Comparison of ENCODE assay signal across 13 mouse cellular contexts in genomic region chr13:56115906-56116305, GRCm38 (mm10). TPM values are rescaled to one million over a fixed set of nuclear protein-coding genes. Genes with fewer than 3 reads are reported as not detected.
DNase-seq lines count a peak whose midpoint lies in the region; ATAC-seq and TF ChIP-seq lines count a peak whose summit lies in the region.
"Had no signal": no experiment of that assay in that cellular context is flagged by ENCODE, and none has a peak within 500 bp of the region (broad histone marks: within the 10 kb centered on the region; RNA-seq: fewer than 3 reads in every experiment).

No protein-coding gene starts in this region.

- H3K9ac ChIP-seq in forebrain, postnatal 0 days = no peak overlapping the region
- H3K9ac ChIP-seq in kidney, embryonic 14.5 days (ENCODE audit: low read depth, low read length) = no peak overlapping the region
- H3K9ac ChIP-seq in ES-E14 (ENCODE audit: insufficient read depth, low read depth, low read length, poor library complexity, severe bottlenecking) = no peak overlapping the region
- H3K9ac ChIP-seq: forebrain, embryonic 12.5 days had no signal

- DNase-seq in forebrain, postnatal 0 days = no peak
- no peak for DNase-seq in forebrain, embryonic 10.5 days (ENCODE audit: extremely low spot score, low spot score)
- no peak for DNase-seq in kidney, adult 2 months
- no peak for DNase-seq in ES-E14 (ENCODE audit: low read depth, low spot score)
- DNase-seq in limb, embryonic 10.5 days (ENCODE audit: low spot score) = no peak
- DNase-seq in left cerebral cortex, adult 9 months (ENCODE audit: low spot score in 2 of 2) = no peak
- no peak for DNase-seq in cerebellum, adult 8-10 months
- DNase-seq: cerebellum, postnatal 25 days; right cerebral cortex, adult 18-20 months had no signal

- H3K4me2 ChIP-seq in forebrain, postnatal 0 days (ENCODE audit: low read depth) = no peak overlapping the region
- no peak overlapping the region for H3K4me2 ChIP-seq in kidney, embryonic 14.5 days (replicated peaks; ENCODE audit: low read depth, low read length)
- H3K4me2 ChIP-seq: forebrain, embryonic 12.5 days had no signal

- TF ChIP-seq CTCF in forebrain, postnatal 0 days (IDR thresholded peaks at IDR 0.05; ENCODE audit: low read depth) = no peak
- TF ChIP-seq CTCF in kidney, adult 2 months (conservative IDR thresholded peaks at IDR 0.05; ENCODE audit: insufficient read depth, insufficient read length, low read depth, low read length) = no peak

- peaks cover 5% of the 10 kb centered on the region; the same call in 1 of the 2 replicates for H3K4me1 ChIP-seq in forebrain, postnatal 0 days (ENCODE audit: insufficient read depth)
- peaks cover 46% of the 10 kb centered on the region for H3K4me1 ChIP-seq in forebrain, embryonic 10.5 days
- H3K4me1 ChIP-seq in kidney, embryonic 14.5 days (ENCODE audit: control insufficient read depth, insufficient read depth, low read length) = peaks cover 64% of the 10 kb centered on the region
- H3K4me1 ChIP-seq in kidney, adult 2 months (ENCODE audit: control insufficient read depth, insufficient read depth, low read length) = peaks cover 3% of the 10 kb centered on the region
- H3K4me1 ChIP-seq in ES-E14 (ENCODE audit: control insufficient read depth in 2 of 2, insufficient read depth in 2 of 2, low read length in 2 of 2, poor library complexity in 1 of 2) = peaks cover 4 to 31% of the 10 kb centered on the region in 2 experiments
- peaks cover 82% of the 10 kb centered on the region for H3K4me1 ChIP-seq in limb, embryonic 10.5 days

- ATAC-seq in forebrain, postnatal 0 days = no peak
- ATAC-seq in kidney, embryonic 14.5 days (ENCODE audit: low FRiP score, low TSS enrichment) = no peak

- no peak for TF ChIP-seq POLR2A in kidney, adult 2 months (IDR thresholded peaks at IDR 0.05; ENCODE audit: low read depth, low read length)

- peaks cover 21% of the 10 kb centered on the region; the same call in 1 of the 2 replicates for H3K36me3 ChIP-seq in forebrain, postnatal 0 days (ENCODE audit: insufficient read depth)
- peaks cover 99% of the 10 kb centered on the region for H3K36me3 ChIP-seq in forebrain, embryonic 10.5 days (replicated peaks)
- H3K36me3 ChIP-seq in kidney, embryonic 14.5 days (ENCODE audit: control insufficient read depth, insufficient read depth, low read length) = peaks cover 33% of the 10 kb centered on the region
- H3K36me3 ChIP-seq in kidney, adult 2 months (ENCODE audit: control insufficient read depth, insufficient read depth, low read length) = no peaks in the 10 kb centered on the region
- H3K36me3 ChIP-seq in ES-E14 (ENCODE audit: control insufficient read depth, insufficient read depth, low read length, poor library complexity, severe bottlenecking) = peaks cover 15% of the 10 kb centered on the region; the same call in 1 of the 2 replicates
- peaks cover 96% of the 10 kb centered on the region for H3K36me3 ChIP-seq in limb, embryonic 10.5 days

- H3K4me3 ChIP-seq in forebrain, postnatal 0 days (ENCODE audit: low read depth, low read length) = no peak overlapping the region
- H3K4me3 ChIP-seq in forebrain, embryonic 10.5 days = no peak overlapping the region
- no peak overlapping the region for H3K4me3 ChIP-seq in kidney, embryonic 14.5 days (ENCODE audit: low read length)
- no peak overlapping the region for H3K4me3 ChIP-seq in kidney, adult 2 months (ENCODE audit: insufficient read depth, low read depth, low read length)
- no peak overlapping the region for H3K4me3 ChIP-seq in ES-E14 (ENCODE audit: insufficient read depth in 1 of 2, low read depth in 1 of 2, low read length in 2 of 2, poor library complexity in 1 of 2, severe bottlenecking in 1 of 2)
- H3K4me3 ChIP-seq in limb, embryonic 10.5 days = no peak overlapping the region
- H3K4me3 ChIP-seq: forebrain, embryonic 12.5 days; hindbrain, embryonic 10.5 days; myocyte had no signal

- in situ Hi-C loops in ES-E14 (cut with MboI; ENCODE audit: low sequenced_read_pairs in 2 of 2, unreplicated experiment in 2 of 2) = no loop called here

- no peaks in the 10 kb centered on the region for H3K27me3 ChIP-seq in forebrain, postnatal 0 days (ENCODE audit: insufficient read depth, low read length)
- no peaks in the 10 kb centered on the region for H3K27me3 ChIP-seq in forebrain, embryonic 10.5 days (ENCODE audit: poor library complexity, severe bottlenecking)
- no peaks in the 10 kb centered on the region for H3K27me3 ChIP-seq in kidney, embryonic 14.5 days (ENCODE audit: control insufficient read depth, insufficient read depth, low read length)
- H3K27me3 ChIP-seq in kidney, adult 2 months (replicated peaks; ENCODE audit: control insufficient read depth, insufficient read depth, low read length) = no peaks in the 10 kb centered on the region
- no peaks in the 10 kb centered on the region for H3K27me3 ChIP-seq in limb, embryonic 10.5 days (ENCODE audit: low read depth, poor library complexity, severe bottlenecking)
- H3K27me3 ChIP-seq: forebrain, embryonic 12.5 days had no signal

- no peaks in the 10 kb centered on the region for H3K9me3 ChIP-seq in forebrain, postnatal 0 days (ENCODE audit: low read length)
- no peaks in the 10 kb centered on the region for H3K9me3 ChIP-seq in forebrain, embryonic 10.5 days
- no peaks in the 10 kb centered on the region for H3K9me3 ChIP-seq in kidney, embryonic 14.5 days (ENCODE audit: control insufficient read depth, low read length)
- H3K9me3 ChIP-seq in ES-E14 (ENCODE audit: control insufficient read depth, insufficient read depth, low read depth, low read length) = no peaks in the 10 kb centered on the region
- no peaks in the 10 kb centered on the region for H3K9me3 ChIP-seq in limb, embryonic 10.5 days (replicated peaks)
- H3K9me3 ChIP-seq: forebrain, embryonic 12.5 days; hindbrain, embryonic 10.5 days had no signal

- WGBS in forebrain, postnatal 0 days = 53% methylated on average over 3 of the region's 3 CpGs
- WGBS in forebrain, embryonic 10.5 days = 83% methylated on average over 3 of the region's 3 CpGs
- WGBS in kidney, embryonic 14.5 days = 11% methylated on average over 3 of the region's 3 CpGs
- whole genome bisulfite sequencing in kidney, adult 2 months = 28% methylated on average over 3 of the region's 3 CpGs
- 59% methylated on average over 3 of the region's 3 CpGs for WGBS in limb, embryonic 10.5 days

- H3K27ac ChIP-seq in forebrain, postnatal 0 days (ENCODE audit: low read depth, low read length) = 0 out of 2 replicates have a peak overlapping the region, but pooled peaks have one; percentile 29
- H3K27ac ChIP-seq in forebrain, embryonic 10.5 days = no peak overlapping the region
- peak overlapping the region; percentile 56; the same call in 1 of the 2 replicates for H3K27ac ChIP-seq in kidney, embryonic 14.5 days (ENCODE audit: low read depth, low read length)
- no peak overlapping the region for H3K27ac ChIP-seq in kidney, adult 2 months (ENCODE audit: insufficient read depth, low read depth, low read length)
- peak overlapping the region; percentile 15; the same call in 1 of the 2 replicates for H3K27ac ChIP-seq in ES-E14 (ENCODE audit: insufficient read depth, low read depth, low read length, poor library complexity, severe bottlenecking)
- peak overlapping the region; percentile 32; the same call in 1 of the 2 replicates for H3K27ac ChIP-seq in limb, embryonic 10.5 days
- H3K27ac ChIP-seq: forebrain, embryonic 12.5 days; hindbrain, embryonic 10.5 days had no signal

TF ChIP-seq in ES-E14, 5 proteins besides CTCF, POLR2A, EP300 and RAD21:
- no peak for TF ChIP-seq ZNF384 (IDR thresholded peaks at IDR 0.05; ENCODE audit: low read depth, low read length)
- no peak for TF ChIP-seq CHD2 (IDR thresholded peaks at IDR 0.05; ENCODE audit: low read depth, low read length)
- no peak for TF ChIP-seq HCFC1 (IDR thresholded peaks at IDR 0.05; ENCODE audit: borderline replicate concordance, insufficient read depth, low read length)
- no peak for TF ChIP-seq MAFK (IDR thresholded peaks at IDR 0.05; ENCODE audit: insufficient read depth, low read depth, low read length)
- TF ChIP-seq ZC3H11A (IDR thresholded peaks at IDR 0.05; ENCODE audit: borderline replicate concordance, low read depth, low read length) = no peak

RNA-seq across cellular contexts. Expression of gene H2afy, which starts 20.3 kb away (rescaled TPM):
- 151 and 181 TPM in 2 replicates for total RNA-seq in forebrain, postnatal 0 days (2014; rRNA removed)
- 169 and 171 TPM in 2 replicates for polyA plus RNA-seq in forebrain, postnatal 0 days (2015; fragmentation: Nextera tagmentation; extraction: Ambion mirVana)
- polyA plus RNA-seq in forebrain, embryonic 10.5 days (2016; fragmentation: Nextera tagmentation; extraction: Ambion mirVana) = 554 and 558 TPM in 2 replicates
- polyA plus RNA-seq in kidney, embryonic 14.5 days (2014; fragmentation: Nextera tagmentation; extraction: Ambion mirVana) = 440 and 481 TPM in 2 replicates
- polyA plus RNA-seq in kidney, adult 2 months (2012; rRNA removed) = 74.5 and 89.3 TPM in 2 replicates
- total RNA-seq in ES-E14 (2012; rRNA removed) = 67.3 and 92.1 TPM in 2 replicates
- polyA plus RNA-seq in limb, embryonic 10.5 days (2016; fragmentation: Nextera tagmentation; extraction: Ambion mirVana) = 642 and 645 TPM in 2 replicates

Comparison
In these comparisons a context has a peak if more than half of its experiments do, and no peak if none do; other contexts are left out.
1. H3K27ac ChIP-seq: peak in forebrain, postnatal 0 days (single experiment), kidney, embryonic 14.5 days (single experiment), ES-E14 (single experiment) and limb, embryonic 10.5 days (single experiment); none in forebrain, embryonic 10.5 days (single experiment) and kidney, adult 2 months (single experiment).